Mouse (Mus musculus): Measurements from ENCODE around the gene Chp2. TPM values are rescaled to one million over a fixed set of nuclear protein-coding genes. Genes with fewer than 3 reads are reported as not detected.
"Not testable (repeated sequence)": the region's sequence is repeated elsewhere in the genome, so short reads cannot be mapped to it uniquely, and the experiment has no call there.

Gene Chp2
- polyA plus RNA-seq, 1 experiment from 2014 or later = 0.29 TPM

GRCm38 (mm10) chr7:122206121-122206520 lies 13.2 kb upstream of the Chp2 start:
- 85% methylated on average over 2 of the region's 2 CpGs for WGBS
- no peak overlapping the region for H3K4me2 ChIP-seq
- no peak overlapping the region for H3K4me3 ChIP-seq (replicated peaks)
- no peaks in the 10 kb centered on the region for H3K27me3 ChIP-seq
- H3K9me3 ChIP-seq = no peaks in the 10 kb centered on the region
- H3K4me1 ChIP-seq = no peaks in the 10 kb centered on the region
- ATAC-seq (ENCODE audit: low FRiP score) = no peak
- no peak overlapping the region for H3K27ac ChIP-seq
- H3K36me3 ChIP-seq (replicated peaks) = no peaks in the 10 kb centered on the region
- H3K9ac ChIP-seq = no peak overlapping the region

DNA sequence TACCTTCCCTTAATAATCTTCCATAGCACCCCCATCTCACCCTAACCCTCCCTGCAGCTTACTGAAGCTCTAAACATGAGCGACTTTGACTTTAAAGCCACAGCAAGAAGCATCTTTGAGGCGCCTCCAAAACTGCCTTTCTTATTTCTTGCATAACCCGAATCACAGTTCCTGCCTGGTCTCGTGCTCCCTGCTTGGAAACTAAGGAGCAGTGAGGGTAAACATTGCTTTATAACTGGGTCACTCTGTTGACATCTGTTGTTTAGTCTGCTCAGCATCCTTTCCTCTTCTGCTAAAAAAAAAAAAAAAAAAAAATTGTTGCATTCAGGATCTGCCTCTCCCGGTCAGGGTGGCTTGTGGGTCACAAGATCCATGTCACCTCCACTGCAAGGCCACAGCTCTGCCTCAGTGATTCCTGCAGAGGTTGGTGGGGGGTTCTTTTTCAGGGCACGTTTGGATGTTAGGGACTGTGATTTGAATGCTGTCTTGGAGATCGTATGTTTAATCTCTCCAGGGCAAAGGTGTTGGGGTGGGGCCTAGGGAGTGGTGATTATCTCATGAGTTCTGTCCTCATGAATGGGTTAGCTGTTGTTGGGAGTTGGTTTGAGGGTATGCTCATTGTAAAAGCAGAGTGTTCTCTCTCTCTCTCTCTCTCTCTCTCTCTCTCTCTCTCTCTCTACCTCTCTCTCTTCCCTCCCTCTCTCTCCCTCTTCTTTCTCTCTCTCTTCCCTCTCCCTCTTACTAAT lies 10.8 kb upstream of the Chp2 start:
- Histone ChIP-seq H3K36me3 (replicated peaks) (no peaks in the 10 kb centered on the region), H3K4me3 (replicated peaks) (no peak overlapping the region), H3K27me3 (no peaks in the 10 kb centered on the region), H3K9ac (no peak overlapping the region), H3K4me2 (no peak overlapping the region), H3K27ac (no peak overlapping the region), H3K4me1 (no peaks in the 10 kb centered on the region), H3K9me3 (no peaks in the 10 kb centered on the region)
- ATAC-seq (ENCODE audit: low FRiP score) = no peak
- 62% methylated on average over 7 of the region's 7 CpGs for WGBS

DNA sequence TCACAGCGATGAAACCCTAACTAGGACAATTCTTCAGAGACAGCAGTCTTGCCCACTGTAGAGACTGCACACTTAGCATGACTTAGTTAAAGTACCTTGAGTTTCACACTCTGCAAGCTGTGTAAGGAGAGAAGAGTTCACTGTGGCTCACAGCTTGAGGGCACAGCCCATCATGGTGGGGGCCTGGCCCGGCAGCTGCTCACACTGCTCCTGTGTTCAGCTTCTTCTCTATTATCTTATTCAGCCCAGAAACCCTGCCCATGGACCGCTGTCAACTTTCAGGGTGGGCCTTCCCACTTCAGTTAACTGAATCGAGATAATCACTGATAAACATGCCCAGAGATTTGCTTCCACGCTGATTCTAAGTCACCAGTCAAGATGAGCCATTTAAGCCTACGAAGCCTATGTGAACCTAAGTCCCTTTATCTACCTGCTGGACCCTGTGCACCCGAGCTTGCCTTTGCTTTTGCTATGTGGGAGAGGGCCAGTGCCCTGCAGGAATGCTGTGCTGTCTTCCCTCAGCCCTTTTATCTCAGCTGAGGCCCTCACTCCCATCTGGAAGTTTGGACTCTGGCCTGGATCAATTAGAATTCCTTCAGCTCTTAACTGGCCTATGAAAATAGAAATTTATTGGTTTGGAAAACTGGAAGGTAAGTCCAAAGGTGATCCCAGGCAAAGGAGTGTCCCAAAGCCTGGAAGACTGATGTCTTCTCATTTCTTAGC lies 6.9 kb downstream of the Chp2 start:
- H3K27ac ChIP-seq = no peak overlapping the region
- H3K4me1 ChIP-seq = no peaks in the 10 kb centered on the region
- H3K9ac ChIP-seq = no peak overlapping the region
- no peak overlapping the region for H3K4me3 ChIP-seq (replicated peaks)
- H3K9me3 ChIP-seq = no peaks in the 10 kb centered on the region
- H3K4me2 ChIP-seq = no peak overlapping the region
- 73% methylated on average over 7 of the region's 7 CpGs for WGBS
- no peaks in the 10 kb centered on the region for H3K36me3 ChIP-seq (replicated peaks)
- no peaks in the 10 kb centered on the region for H3K27me3 ChIP-seq
- ATAC-seq (ENCODE audit: low FRiP score) = no peak

- no peak for ATAC-seq (ENCODE audit: low FRiP score)
These were observed 7.4 kb downstream of the Chp2 start for GRCm38 (mm10) chr7:122226744-122227143.

GRCm38 (mm10) chr7:122229306-122229705 lies 10.0 kb downstream of the Chp2 start:
- 55% methylated on average over 3 of the region's 3 CpGs for WGBS
- Histone ChIP-seq H3K27ac (no peak overlapping the region), H3K27me3 (no peaks in the 10 kb centered on the region), H3K4me3 (replicated peaks) (no peak overlapping the region), H3K4me2 (no peak overlapping the region), H3K4me1 (no peaks in the 10 kb centered on the region), H3K9me3 (no peaks in the 10 kb centered on the region), H3K36me3 (replicated peaks) (no peaks in the 10 kb centered on the region), H3K9ac (no peak overlapping the region)
- no peak for ATAC-seq (ENCODE audit: low FRiP score)

More at GRCm38 (mm10) chr7:122226744-122227143, 7.4 kb downstream of the Chp2 start:
- 89% methylated on average over 4 of the region's 4 CpGs for WGBS
- Histone ChIP-seq H3K36me3 (replicated peaks) (no peaks in the 10 kb centered on the region), H3K9ac (no peak overlapping the region), H3K4me2 (no peak overlapping the region), H3K27ac (no peak overlapping the region), H3K4me3 (replicated peaks) (no peak overlapping the region), H3K9me3 (no peaks in the 10 kb centered on the region), H3K27me3 (no peaks in the 10 kb centered on the region), H3K4me1 (no peaks in the 10 kb centered on the region)

GRCm38 (mm10) chr7:122229916-122230315 lies 10.6 kb downstream of the Chp2 start:
- WGBS = 61% methylated on average over 4 of the region's 4 CpGs
- H3K9me3 ChIP-seq = no peaks in the 10 kb centered on the region
- no peak for ATAC-seq (ENCODE audit: low FRiP score)

DNA sequence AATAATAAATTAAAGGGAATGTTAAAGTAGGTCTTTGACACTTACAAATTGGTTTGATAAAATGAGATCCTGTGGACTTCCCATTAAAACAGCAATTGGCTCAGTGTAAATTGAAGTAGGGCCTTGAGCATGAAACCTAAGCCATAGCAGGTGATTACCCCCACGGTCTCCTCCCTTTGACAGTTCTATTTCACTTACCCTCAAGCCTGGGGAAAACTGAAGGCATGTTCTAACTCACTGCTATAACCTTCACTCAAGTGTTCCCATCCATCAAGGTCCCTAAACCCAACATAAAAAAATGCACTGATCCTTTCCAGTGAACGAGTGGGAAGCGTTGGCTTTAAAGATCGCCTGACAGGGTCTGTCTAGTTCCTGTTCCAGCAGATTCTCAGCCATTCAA lies 11.6 kb downstream of the Chp2 start:
- H3K36me3 ChIP-seq (replicated peaks) = no peaks in the 10 kb centered on the region
- no peaks in the 10 kb centered on the region for H3K27me3 ChIP-seq
- no peak overlapping the region for H3K9ac ChIP-seq
- 91% methylated on average over 4 of the region's 4 CpGs for WGBS
- no peaks in the 10 kb centered on the region for H3K4me1 ChIP-seq
- H3K4me2 ChIP-seq = no peak overlapping the region
- no peak overlapping the region for H3K27ac ChIP-seq
- no peak for ATAC-seq (ENCODE audit: low FRiP score)
- H3K9me3 ChIP-seq = no peaks in the 10 kb centered on the region
- no peak overlapping the region for H3K4me3 ChIP-seq (replicated peaks)

More at GRCm38 (mm10) chr7:122229916-122230315, 10.6 kb downstream of the Chp2 start:
- no peaks in the 10 kb centered on the region for H3K27me3 ChIP-seq
- H3K27ac ChIP-seq = no peak overlapping the region
- no peak overlapping the region for H3K4me2 ChIP-seq
- H3K36me3 ChIP-seq (replicated peaks) = no peaks in the 10 kb centered on the region
- no peak overlapping the region for H3K9ac ChIP-seq
- H3K4me3 ChIP-seq (replicated peaks) = no peak overlapping the region
- no peaks in the 10 kb centered on the region for H3K4me1 ChIP-seq

- 95% methylated on average over 2 of the region's 2 CpGs for WGBS
These were observed 19.6 kb downstream of the Chp2 start for GRCm38 (mm10) chr7:122238939-122239338.

GRCm38 (mm10) chr7:122240413-122241119 lies 21.3 kb downstream of the Chp2 start:
- no peaks in the 10 kb centered on the region for H3K27me3 ChIP-seq
- ATAC-seq (ENCODE audit: low FRiP score) = no peak
- no peak overlapping the region for H3K4me3 ChIP-seq (replicated peaks)
- H3K36me3 ChIP-seq (replicated peaks) = no peaks in the 10 kb centered on the region
- H3K4me1 ChIP-seq = peaks cover 6% of the 10 kb centered on the region
- no peak overlapping the region for H3K27ac ChIP-seq
- WGBS = 82% methylated on average over 6 of the region's 6 CpGs
- H3K4me2 ChIP-seq = no peak overlapping the region
- no peak overlapping the region for H3K9ac ChIP-seq
- no peaks in the 10 kb centered on the region for H3K9me3 ChIP-seq

More at GRCm38 (mm10) chr7:122238939-122239338, 19.6 kb downstream of the Chp2 start:
- H3K36me3 ChIP-seq (replicated peaks) = no peaks in the 10 kb centered on the region
- H3K4me3 ChIP-seq (replicated peaks) = no peak overlapping the region
- H3K9ac ChIP-seq = no peak overlapping the region
- no peaks in the 10 kb centered on the region for H3K27me3 ChIP-seq
- ATAC-seq (ENCODE audit: low FRiP score) = no peak
- peaks cover 2% of the 10 kb centered on the region for H3K4me1 ChIP-seq
- H3K9me3 ChIP-seq = no peaks in the 10 kb centered on the region
- no peak overlapping the region for H3K27ac ChIP-seq
- no peak overlapping the region for H3K4me2 ChIP-seq

- Histone ChIP-seq H3K4me1 (peaks cover 10% of the 10 kb centered on the region), H3K9ac (no peak overlapping the region), H3K4me2 (no peak overlapping the region), H3K27ac (no peak overlapping the region), H3K36me3 (replicated peaks) (no peaks in the 10 kb centered on the region), H3K9me3 (no peaks in the 10 kb centered on the region), H3K27me3 (no peaks in the 10 kb centered on the region), H3K4me3 (replicated peaks) (no peak overlapping the region)
- ATAC-seq (ENCODE audit: low FRiP score) = 0 out of 2 replicates have a peak, but pooled peaks have one; percentile 27
- 59% methylated on average over 1 of the region's 1 CpGs for WGBS
These were observed 23.0 kb downstream of the Chp2 start for GRCm38 (mm10) chr7:122242260-122242659.

GRCm38 (mm10) chr7:122242744-122243143 lies 23.4 kb downstream of the Chp2 start:
- not testable (repeated sequence) for H3K9me3 ChIP-seq; H3K27me3 ChIP-seq; H3K36me3 ChIP-seq (replicated peaks); H3K27ac ChIP-seq; H3K4me1 ChIP-seq; H3K4me3 ChIP-seq (replicated peaks); H3K4me2 ChIP-seq; H3K9ac ChIP-seq
- 0 out of 2 replicates have a peak, but pooled peaks have one; percentile 34 for ATAC-seq (ENCODE audit: low FRiP score)

- Histone ChIP-seq H3K27ac (peak overlapping the region; percentile 61), H3K4me1 (peaks cover 10% of the 10 kb centered on the region), H3K9me3 (no peaks in the 10 kb centered on the region), H3K4me2 (no peak overlapping the region), H3K9ac (no peak overlapping the region), H3K36me3 (replicated peaks) (no peaks in the 10 kb centered on the region), H3K4me3 (replicated peaks) (no peak overlapping the region), H3K27me3 (no peaks in the 10 kb centered on the region)
- peak; percentile 74 for ATAC-seq (ENCODE audit: low FRiP score)
- 18% methylated on average over 7 of the region's 7 CpGs for WGBS
These were observed 24.9 kb downstream of the Chp2 start for GRCm38 (mm10) chr7:122244166-122244565.
